Mouse (Mus musculus) lung, postnatal 0 days (tissue): ENCODE data around the gene Tigar.

ENCODE experiments used
- CTCF ChIP-seq: IDR thresholded peaks from 2 replicates; pipeline ENCODE4 v1.5.1; 2016; ENCODE audit warnings: antibody characterized with exemption, mild to moderate bottlenecking
- EP300 ChIP-seq: IDR thresholded peaks from 2 replicates; pipeline ENCODE4 v1.6.1; 2016; ENCODE audit warnings: antibody characterized with exemption, mild to moderate bottlenecking, control low read depth

DNA sequence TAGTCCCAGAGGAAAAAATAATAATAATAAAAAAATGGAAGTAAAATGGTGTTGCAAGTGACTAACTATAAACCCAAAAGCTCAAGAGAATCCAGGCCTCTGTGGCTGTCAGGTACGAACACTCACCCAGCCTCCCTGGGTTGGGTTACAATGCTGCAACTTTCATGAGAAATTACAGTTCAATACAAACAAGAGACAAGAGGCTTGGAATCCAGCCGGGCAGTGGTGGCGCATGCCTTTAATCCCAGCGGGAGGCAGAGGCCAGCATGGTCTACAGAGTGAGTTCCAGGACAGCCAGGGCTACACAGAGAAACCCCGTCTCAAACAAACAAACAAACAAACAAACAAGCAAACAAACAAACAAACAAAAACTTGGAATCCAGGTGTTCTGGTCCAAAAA, 2.6 kb downstream of the Tigar start:
- TF ChIP-seq CTCF: no peak
- no peak for TF ChIP-seq EP300
